Mouse (Mus musculus) inflammation-experienced regulatory T-cells, adult 6 months (primary cell): Measurements from ENCODE around the gene Cep170. TPM values are rescaled to one million over a fixed set of nuclear protein-coding genes. Genes with fewer than 3 reads are reported as not detected.
A peak's percentile ranks its signal among the peaks of the same experiment; 100 is the strongest.
"Not testable (repeated sequence)": the region's sequence is repeated elsewhere in the genome, so short reads cannot be mapped to it uniquely, and the experiment has no call there.

ENCODE experiments used
- ATAC-seq: one replicate; pipeline ENCODE4 v1.8.0; 2017
- polyA plus RNA-seq, 3 experiments: library from polyadenylated mRNA; unstranded; fragments of 100-300 nt; shearing (Covaris generic); gene quantifications; one replicate each; pipeline ENCODE4 v1.2.1; 2017

Cep170 gene
- polyA plus RNA-seq: 10 to 100 TPM; 10.7 to 11.6 (median 11.6) TPM

DNA sequence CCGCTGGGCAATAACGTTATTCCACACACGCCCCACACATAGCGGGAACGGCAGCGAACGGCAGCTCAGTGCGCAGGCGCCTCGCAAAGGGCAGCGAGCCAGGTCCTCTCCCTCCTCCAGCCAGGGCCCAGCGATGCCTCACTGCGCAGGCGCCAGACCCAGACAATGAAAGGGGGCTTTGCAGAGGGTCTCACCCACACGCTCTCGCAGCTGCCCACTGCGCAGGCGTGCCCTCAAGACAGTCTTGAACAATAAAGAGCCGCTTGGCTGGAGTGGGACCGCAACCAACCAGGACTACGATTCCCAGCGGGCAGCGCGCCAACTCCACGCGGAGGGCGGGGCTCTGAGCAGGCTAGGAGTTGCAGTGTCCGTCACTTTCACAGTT lies at the start of gene Cep170:
Gene Cep170, minus strand, starts transcription at position 32 of the 385 bp plus-strand sequence.
- peak; percentile 63 for ATAC-seq

DNA sequence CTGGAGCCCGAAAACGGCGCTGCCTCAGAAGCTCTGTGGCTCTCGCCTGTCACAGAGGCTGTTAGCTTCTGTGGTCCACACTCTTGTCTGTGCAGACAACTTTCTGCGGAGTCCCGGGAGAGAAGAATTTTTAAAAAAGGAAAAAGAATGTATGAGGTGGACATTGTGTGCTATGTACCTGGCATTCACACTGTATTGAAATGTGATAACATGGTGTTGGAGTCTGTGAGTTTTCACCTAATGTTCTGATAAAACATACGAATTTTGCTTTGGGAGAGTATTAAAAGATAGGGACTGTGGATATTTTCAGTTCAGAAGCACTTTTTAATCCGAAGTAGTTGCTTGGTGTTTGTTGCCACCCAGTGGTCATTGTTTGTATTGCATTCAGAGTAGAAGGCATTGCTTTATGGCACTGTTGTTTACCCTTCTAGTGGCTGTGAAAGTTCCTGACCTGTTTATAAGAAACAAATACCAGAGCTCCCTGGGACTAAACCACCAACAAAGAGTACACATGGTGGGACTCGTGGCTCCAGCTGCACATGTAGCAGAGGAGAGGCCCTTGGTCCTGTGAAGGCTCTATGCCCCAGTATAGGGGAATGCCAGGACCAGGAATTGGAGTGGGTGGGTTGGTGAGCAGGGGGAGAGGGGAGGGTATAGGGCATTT lies 48.2 kb upstream of the Cep170 start:
- peak; percentile 84 for ATAC-seq

DNA sequence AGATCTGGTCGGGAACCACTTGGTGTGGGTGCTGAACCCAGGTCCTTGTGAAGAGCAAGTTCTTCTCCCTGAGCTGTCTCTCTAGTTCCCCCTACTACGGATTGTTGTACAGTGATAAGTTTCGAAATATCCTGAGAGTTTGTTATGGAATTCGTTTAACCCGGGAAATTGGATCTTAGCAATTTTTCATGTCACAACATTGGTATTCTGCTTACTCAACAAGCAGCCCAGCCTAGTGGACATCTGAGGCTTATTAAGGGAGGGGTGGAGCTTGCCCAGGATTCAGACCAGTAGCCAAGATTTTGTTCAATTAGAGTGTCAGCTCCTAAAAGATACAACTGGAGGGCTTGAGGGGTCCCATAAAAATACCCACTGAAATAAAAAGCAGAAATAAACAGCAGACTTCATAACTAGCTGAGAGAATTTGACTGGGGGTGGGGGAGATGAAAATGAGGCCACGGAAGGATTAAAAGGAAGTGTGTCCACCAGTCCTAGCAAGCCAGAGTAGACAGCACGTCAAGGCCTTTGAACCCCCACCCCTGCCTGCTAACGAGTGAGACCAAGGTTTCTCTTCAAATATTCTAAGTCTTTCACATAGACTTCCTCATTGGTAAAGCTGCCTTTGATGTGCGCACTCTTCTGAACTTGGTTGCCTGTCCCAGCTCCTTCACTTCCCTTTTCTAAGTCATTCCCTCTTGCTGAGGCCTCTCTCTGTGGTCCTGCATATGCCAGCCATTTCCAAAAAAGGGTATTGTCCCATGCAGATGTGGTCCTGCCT lies 39.1 kb upstream of the Cep170 start:
- no peak for ATAC-seq

DNA sequence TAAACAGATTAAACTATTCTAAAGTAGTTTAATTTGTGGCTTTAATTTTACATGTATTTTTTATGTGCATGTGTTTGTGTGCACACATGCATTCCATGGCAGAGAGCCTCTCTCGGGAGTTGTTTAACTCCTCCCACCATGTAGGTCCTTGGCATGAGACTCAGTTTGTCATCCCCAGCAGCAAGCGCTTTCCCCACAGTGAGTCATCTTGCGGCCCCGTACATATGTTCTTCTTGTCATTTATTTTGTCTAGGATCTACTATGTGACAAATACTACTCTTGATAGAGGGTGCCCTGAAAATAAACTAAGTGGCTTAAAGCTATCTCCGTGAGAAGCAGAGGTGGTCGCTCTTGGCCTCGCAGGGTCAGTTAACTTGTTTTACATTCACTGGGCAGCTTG lies 37.5 kb upstream of the Cep170 start:
- no peak for ATAC-seq

DNA sequence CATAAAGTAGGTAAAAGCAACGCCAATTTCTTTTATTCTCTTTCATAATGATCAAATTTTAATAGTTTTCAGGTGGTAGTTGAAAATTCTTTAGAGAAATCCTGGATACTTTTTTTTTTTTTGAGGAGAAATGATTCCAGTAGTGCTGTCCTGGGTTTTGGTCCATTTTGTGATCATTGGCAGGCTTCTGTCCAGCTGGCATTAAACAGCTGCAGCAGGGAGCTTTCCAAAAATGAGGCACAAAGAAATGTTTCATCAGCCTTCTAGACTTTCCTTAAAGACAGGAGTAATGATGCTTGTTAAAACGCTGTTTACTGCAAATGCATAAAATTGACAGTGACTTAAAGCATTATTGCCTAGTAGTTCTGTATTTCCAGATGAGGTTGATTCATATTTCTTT lies 35.5 kb upstream of the Cep170 start:
- no peak for ATAC-seq

DNA sequence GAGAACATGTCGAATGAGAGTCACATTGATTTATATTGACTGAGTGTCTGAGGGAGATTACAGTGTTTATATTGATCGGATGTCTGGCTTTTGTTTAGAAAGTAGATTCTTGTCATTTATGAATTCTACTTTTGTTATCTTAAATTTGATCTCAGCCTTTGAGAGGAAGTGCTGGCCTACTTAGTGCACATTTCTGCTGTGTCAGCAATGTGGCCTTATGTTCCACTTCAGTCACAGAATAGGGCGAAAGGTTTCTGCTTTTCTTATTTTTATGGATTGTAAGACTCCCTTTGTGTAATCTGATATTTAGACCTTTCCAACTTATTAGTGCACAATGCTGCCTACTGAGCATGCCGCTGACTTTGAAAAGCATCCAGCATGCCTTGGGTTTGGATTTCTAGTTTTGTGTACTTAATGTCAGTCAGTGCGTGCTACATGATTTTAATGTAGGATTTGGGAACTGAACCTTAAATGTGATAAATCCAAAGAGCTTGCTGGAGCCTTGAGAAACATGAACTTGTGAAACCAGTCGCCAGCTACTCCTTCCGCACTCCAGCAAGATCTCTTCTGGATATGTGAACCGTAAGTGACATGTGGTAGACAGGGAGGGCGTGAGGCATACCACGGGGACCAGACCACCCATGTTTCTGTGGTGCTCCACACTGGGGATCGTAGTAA lies 34.9 kb upstream of the Cep170 start:
- peak; percentile 68 for ATAC-seq

DNA sequence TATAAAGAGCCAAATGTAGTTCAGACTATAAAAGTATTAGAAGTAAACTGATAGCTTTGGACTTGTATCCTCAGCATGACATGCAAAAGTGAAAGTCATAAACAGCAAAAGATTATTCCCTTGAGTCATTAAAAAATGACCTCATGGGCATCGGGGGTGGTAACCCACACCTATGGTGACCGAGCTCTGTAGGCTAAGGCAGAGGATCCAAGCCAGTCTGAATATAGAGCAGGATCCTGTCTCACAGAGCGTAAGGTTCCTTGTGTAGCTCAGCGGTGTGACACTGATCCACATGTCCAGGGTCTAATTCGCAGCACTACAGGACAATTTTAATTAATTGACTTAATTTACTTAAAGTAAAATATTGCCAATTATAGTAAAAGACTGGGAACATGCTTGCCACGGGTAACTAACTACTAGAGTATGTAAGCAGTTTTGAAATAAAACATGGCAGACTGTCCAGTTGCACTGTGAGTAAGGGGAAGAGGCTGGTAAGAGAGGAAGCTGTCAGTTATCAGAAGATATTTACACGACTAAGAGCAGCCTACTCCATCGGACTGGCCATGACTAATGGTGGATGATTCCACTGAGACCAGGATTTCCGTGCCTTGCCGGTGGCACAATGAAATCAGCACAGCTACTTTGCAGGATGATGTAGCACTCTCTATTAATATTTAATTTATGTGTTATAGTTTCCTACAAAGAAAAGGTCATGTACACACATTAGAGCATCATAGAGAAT lies 33.4 kb upstream of the Cep170 start:
- ATAC-seq: no peak

DNA sequence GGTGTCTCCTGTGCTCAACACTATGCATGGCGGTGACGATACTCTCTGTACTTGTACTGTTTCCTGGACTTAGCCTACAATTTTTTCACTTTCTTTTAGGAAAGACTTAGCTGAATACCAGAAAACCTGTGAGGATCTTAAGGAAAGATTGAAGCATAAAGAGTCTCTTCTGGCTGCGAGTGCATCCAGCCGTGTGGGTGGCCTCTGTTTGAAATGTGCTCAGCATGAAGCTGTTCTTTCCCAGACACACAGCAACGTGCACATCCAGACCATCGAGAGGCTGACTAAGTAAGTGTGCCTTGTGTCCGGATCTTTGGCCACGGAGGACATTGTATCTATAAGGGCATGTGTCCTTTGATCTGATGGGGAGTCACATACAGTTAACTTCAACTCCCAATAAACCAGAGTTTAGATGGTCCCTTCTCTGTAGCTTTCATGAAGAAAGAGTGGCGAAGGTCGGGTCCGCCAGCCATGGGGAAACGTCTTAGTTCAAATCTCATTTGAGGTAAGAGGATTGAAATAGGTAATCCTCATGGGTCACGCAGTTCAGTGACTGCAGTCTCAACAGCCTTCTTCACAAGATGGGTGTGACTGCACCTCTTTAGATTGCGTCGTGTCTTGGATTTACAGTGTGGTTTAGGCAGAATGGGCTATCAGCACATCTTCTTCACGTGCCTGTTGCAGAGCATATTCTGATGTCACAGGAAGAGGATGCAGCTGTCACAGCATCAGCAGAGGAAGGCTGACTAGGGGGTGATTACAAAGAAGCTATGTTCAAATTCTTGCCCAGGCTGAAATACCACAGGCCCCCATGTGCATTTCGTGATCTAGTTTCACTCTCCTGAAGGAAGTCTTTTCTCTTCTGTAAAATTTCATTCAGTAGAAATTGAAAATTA lies 31.5 kb upstream of the Cep170 start:
- ATAC-seq: peak; percentile 60

DNA sequence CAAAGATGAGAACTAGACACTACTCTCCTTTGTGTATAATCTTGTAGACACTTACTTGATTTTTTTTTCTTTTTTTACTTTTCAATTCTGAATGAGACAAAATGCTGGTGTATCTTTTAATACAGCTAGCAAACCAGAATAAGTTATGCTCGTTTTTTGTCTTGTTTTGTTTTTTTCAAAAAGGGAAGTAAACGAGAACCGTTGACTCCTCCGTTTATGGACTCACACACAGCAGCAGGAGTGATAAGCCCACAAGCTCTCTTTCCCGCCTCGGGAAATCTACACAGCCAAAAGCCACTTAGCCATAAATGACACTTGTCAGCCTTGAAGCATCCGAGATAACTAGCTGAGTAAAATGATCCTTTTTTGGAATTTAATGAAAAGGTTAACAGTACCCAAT lies 22.7 kb upstream of the Cep170 start:
- ATAC-seq: not testable (repeated sequence)

DNA sequence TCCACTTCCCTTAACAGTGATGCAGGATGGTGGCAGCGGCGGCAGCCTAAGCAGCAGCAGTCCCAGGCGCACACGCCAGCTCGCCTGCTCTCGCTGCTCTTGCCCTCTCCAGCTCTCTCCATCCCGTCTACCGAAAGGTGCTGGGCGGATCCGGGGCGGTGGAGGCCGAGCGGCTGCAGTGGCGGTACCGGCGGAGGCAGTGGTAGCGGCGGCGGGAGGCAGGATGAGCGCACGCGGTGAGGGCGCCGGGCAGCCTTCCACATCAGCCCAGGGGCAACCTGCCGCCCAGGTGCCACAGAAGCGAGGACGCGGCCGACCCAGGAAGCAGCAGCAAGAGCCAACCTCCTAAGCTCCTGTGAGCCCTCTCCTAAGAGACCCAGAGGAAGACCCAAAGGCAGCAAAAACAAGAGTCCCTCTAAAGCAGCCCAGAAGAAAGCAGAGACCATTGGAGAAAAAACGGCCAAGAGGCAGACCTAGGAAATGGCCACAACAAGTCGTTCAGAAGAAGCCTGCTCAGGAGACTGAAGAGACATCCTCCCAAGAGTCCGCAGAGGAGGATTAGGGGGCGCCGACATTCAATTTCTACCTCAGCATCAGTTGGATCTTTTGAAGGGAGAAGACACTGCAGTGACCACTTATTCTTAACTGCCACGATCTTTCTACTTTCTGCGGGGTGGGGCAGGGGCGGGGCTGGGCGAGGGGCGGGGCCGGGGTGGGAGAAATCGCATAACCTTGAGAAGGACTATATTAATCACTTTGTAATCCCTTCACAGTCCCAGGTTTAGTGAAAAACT lies 21.8 kb upstream of the Cep170 start:
- ATAC-seq: peak; percentile 16

DNA sequence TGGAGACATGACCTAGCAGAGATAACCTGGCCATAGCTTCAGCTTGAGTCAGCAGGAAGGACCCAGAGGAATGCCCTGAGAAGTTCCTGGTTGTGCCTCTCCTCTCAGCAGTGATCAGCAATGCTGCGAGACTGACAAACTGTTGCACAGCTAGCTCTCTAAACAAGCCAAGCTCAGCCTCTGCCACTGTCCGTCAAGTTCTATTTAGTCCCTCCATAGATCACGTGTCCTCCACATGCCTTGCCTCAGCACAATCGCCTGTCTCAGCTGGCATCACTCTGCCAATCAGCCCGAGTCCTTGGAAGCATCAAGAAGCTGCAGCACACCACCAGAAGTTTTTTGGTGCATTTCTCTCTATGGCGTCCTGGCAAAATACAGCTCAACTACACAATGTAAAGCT lies 21.0 kb upstream of the Cep170 start:
- ATAC-seq: no peak

DNA sequence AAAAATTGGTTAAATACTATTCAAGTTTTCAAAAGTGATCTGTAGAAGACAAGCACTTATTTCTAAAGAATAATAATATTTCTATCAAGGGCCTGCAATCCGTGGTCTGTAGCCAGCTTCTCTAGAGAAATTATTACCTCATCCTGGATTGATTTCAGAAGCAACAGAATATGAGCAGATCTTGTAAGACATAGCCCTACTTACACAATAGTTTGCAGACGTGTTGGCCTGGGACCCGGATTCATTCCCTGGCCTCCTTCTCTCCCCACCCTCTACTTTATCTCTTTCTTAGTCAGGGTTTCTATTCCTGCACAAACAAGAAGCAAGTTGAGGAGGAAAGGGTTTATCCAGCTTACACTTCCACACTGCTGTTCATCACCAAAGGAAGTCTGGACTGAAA lies 20.1 kb upstream of the Cep170 start:
- ATAC-seq: no peak

DNA sequence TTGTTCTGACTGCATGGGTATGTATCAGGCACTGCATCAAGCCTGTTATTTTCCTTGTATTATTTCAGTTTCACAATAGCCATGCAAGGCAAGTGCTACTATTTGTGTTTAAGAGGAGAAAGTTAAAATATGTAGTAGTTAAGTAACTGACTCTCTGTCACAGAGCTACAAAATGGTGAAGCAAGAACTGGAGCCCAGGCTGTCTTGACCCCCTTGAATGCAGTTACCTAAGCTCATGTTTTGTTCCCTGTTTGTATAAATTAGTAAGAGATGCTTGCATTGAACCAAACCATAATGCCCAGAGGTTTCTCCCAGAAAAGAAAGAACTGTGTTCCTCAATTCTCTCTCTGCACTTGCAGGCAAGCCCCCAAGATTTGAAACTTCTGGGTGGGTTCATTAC lies 19.4 kb upstream of the Cep170 start:
- no peak for ATAC-seq

DNA sequence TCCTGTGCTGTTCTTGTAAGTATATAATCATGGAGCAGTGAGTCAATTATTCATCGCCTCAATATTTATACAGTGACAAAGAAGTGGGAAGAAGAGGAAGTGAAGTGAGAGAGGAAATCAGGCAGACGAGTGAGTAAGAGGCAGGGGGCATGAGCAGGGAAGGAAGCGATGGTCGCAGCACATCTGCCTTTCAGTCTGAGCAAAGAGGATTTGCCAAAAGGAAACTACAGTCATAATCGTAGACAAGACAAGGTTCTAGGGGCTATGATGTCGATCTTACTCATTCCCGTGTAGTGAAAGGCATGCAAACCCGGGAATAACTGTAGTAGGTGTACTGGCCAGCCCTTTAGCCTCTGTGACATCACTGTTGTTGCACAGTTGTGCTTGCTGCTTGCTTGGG lies 18.7 kb upstream of the Cep170 start:
- ATAC-seq: peak; percentile 37

DNA sequence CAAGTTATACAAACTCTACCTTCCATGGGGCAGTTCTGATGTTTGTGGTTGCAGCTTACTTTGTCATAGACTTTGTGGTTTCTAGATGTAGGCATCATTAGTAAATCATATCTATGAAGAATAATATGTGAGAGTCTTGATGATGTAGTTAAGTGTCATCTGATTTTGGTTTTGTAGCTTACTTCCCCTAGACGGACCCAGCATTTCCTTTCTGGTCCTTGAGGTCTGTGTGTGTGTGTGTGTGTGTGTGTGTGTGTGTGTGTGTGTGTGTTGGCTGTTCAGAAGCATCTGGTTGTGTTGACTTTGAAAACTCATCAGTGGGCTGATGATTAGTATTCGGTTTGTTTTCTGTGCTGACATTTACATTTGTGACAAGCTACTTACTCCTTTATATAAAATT lies 18.2 kb upstream of the Cep170 start:
- peak; percentile 48 for ATAC-seq

DNA sequence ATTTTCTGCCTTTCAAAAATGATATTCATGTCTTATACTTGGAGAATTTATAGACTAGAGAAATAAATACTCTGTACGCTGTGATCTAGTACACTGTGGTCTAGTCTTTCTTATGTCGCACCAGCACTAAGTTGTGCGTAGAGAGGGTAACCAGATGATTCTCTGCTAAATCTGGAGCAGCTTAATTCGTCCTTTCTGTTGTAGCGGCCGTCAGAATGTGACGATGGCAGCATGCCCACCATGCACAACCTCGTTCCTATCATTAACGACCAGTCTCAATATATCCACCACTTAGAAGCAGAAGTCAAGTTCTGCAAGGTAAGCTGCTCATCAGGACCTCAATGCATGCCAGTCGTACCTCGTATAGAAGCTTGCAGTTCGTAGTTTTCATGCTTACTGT lies 14.8 kb upstream of the Cep170 start:
- ATAC-seq: no peak

DNA sequence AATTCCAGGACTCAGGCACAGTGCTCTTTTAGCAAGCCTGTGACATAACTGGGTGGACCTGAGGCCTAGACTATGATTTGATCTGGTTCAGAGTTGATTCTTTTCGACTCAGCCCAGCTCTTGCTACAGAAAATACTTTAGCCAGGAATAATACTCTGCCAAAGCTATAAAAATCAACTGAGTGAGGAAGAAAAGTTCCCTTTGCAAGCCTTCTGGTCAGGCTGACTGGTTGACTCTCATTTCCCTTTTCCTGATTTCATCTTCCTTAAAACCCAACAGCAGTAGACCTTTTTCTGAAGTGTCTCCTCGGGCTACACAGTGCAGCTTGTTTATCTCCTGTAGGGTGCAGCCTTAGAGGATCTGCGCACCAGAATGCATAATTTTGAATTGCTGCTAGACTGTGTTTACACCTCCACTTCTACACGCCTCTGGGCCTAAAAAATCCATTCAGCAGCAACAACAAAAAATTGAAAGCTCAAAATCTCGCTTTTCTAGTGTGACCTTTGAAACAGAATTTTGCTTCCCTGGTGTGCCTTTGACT lies 14.1 kb upstream of the Cep170 start:
- no peak for ATAC-seq

DNA sequence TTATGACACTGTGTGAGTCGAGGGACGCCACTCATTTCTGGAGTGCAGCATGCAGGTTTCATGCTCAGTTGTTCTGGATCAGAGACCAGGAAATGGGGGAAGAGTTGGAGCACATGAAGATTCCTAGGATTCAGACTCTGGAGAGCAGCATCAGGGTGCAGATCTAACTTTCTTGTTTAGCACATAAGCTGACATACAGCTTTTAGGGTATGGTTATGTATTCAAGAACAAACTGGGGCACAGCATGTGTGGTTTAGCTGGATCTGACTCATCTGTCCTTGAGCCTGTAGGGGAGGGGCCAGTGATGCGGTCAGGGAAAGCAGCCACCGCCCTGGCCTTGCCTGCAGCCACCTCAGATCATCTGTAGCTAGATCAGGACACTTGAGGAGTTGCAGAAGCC lies 13.5 kb upstream of the Cep170 start:
- no peak for ATAC-seq

DNA sequence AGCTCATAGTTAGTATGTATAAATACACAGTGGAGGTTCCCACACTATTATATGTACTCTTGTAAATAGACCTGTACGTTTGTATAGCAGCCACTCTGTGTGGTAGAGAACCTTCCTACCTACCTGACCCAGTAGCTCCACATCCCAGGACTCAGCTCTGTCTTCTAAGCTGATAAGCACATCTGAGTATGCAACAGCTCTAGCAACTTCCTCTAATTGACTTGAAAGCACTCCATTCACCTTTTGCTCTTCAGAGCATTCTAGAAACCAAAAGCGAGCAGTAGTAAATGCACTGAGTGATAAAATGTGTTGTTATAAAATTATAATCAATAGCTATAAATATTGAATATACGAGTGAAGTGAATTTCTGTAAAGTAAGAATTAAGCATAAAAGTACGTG lies 13.1 kb upstream of the Cep170 start:
- no peak for ATAC-seq

DNA sequence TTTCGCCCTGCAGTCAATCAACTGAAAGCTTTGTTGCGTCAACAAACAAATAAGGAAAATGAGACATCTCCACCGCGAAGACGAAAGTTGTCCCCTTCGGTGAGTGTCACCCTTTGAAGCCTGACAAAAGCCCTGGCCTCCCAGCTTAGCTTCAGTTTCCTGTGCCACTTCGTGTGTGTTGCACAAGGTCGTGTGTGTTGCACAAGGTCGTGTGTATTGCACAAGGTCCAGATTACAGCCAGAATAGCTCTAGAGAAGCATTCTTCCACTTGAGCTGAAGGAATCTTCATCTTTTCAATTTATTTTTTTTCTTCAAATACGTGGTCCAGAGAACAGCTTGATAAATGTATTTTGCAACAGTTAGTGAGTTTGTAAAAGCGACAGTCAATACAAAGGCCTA lies 12.3 kb upstream of the Cep170 start:
- ATAC-seq: no peak

DNA sequence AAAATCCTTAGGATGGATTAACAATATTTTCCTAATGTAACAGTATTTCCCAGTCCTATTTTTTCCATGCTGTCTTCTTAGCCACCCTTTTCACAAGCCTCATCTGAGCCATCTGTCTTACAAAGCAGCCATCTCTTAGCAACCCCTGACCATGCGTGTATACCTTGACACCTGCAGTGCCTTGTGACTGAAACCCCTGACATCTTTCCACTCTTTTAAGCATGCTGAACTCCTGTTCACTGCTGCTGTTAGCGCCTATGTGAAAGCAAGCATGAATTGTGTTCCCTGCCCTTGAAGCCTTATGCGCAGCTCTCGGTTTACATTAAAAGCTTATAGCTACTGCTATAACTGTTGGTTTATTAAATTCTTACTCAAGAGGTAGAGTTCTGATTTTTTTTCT lies 11.2 kb upstream of the Cep170 start:
- no peak for ATAC-seq
